In the genomic region with DNA sequence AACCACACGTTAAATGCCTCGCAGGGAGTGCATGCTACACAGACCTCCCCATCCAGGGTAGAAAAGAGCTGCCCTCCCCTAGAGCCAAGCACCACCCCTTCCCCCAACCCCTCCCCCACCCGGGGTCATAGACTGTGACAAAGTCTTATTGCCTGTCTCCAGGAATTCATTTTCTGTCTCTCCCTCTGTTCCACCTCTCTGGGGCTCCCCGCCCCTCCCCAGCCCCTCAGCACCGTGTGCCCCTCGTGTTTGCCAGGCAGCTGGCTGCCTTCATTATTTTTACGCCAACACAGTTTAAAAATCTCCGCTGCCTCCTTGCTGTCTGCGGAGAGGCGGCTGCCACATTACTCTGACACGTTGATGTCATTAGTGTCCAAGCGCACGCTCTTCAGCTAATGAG, we compare ENCODE assay signal across 13 mouse cellular contexts. TPM values are rescaled to one million over a fixed set of nuclear protein-coding genes. Genes with fewer than 3 reads are reported as not detected.
DNase-seq lines count a peak whose midpoint lies in the region; ATAC-seq and TF ChIP-seq lines count a peak whose summit lies in the region.
"Had no signal": no experiment of that assay in that cellular context is flagged by ENCODE, and none has a peak within 500 bp of the region (broad histone marks: within the 10 kb centered on the region; RNA-seq: fewer than 3 reads in every experiment).

No protein-coding gene starts in this region.

- no peak overlapping the region for H3K27ac ChIP-seq in heart, embryonic 11.5 days (ENCODE audit: low read depth, low read length)
- no peak overlapping the region for H3K27ac ChIP-seq in embryonic facial prominence, embryonic 12.5 days
- H3K27ac ChIP-seq in hindbrain, embryonic 14.5 days = peak overlapping the region; percentile 70
- H3K27ac ChIP-seq in midbrain, postnatal 0 days (ENCODE audit: low read depth, low read length) = no peak overlapping the region

- no peaks in the 10 kb centered on the region for H3K36me3 ChIP-seq in heart, embryonic 11.5 days (ENCODE audit: control insufficient read depth, insufficient read depth, low read length)
- no peaks in the 10 kb centered on the region for H3K36me3 ChIP-seq in embryonic facial prominence, embryonic 12.5 days
- H3K36me3 ChIP-seq in hindbrain, embryonic 14.5 days (replicated peaks; ENCODE audit: control insufficient read depth, insufficient read depth) = no peaks in the 10 kb centered on the region
- H3K36me3 ChIP-seq in midbrain, postnatal 0 days (ENCODE audit: insufficient read depth, low read length) = no peaks in the 10 kb centered on the region

- H3K27me3 ChIP-seq in heart, embryonic 11.5 days (ENCODE audit: control insufficient read depth, insufficient read depth, low read length) = peaks cover 35% of the 10 kb centered on the region
- peaks cover 43% of the 10 kb centered on the region for H3K27me3 ChIP-seq in embryonic facial prominence, embryonic 12.5 days
- peaks cover 13% of the 10 kb centered on the region for H3K27me3 ChIP-seq in hindbrain, embryonic 14.5 days (ENCODE audit: control insufficient read depth, insufficient read depth, low read length)
- H3K27me3 ChIP-seq in midbrain, postnatal 0 days (ENCODE audit: insufficient read depth, low read length) = peaks cover 6% of the 10 kb centered on the region; the same call in 1 of the 2 replicates

- 20% methylated on average over 13 of the region's 13 CpGs for WGBS in heart, embryonic 11.5 days (ENCODE audit: insufficient replicate concordance)
- 10% methylated on average over 13 of the region's 13 CpGs for WGBS in embryonic facial prominence, embryonic 12.5 days
- WGBS in hindbrain, embryonic 14.5 days = 4% methylated on average over 13 of the region's 13 CpGs
- WGBS in midbrain, postnatal 0 days = 10% methylated on average over 13 of the region's 13 CpGs

- intact Hi-C loops in heart, postnatal 25 days (cut with DNase I) = no loop called here
- intact Hi-C loops in left cerebral cortex, postnatal 25 days (cut with DNase I) = no loop called here

- no peak for TF ChIP-seq CTCF in midbrain, postnatal 0 days (IDR thresholded peaks at IDR 0.05)

- no peaks in the 10 kb centered on the region for H3K9me3 ChIP-seq in heart, embryonic 11.5 days (replicated peaks; ENCODE audit: control insufficient read depth, low read length)
- no peaks in the 10 kb centered on the region for H3K9me3 ChIP-seq in embryonic facial prominence, embryonic 12.5 days
- no peaks in the 10 kb centered on the region for H3K9me3 ChIP-seq in hindbrain, embryonic 14.5 days (ENCODE audit: control insufficient read depth, low read length)
- no peaks in the 10 kb centered on the region for H3K9me3 ChIP-seq in midbrain, postnatal 0 days (ENCODE audit: low read length)

- no peaks in the 10 kb centered on the region for H3K4me1 ChIP-seq in heart, embryonic 11.5 days (ENCODE audit: control insufficient read depth, insufficient read depth, low read length)
- H3K4me1 ChIP-seq in embryonic facial prominence, embryonic 12.5 days = peaks cover 10% of the 10 kb centered on the region; the same call in 1 of the 2 replicates
- peaks cover 17% of the 10 kb centered on the region for H3K4me1 ChIP-seq in hindbrain, embryonic 14.5 days (replicated peaks; ENCODE audit: control insufficient read depth, insufficient read depth, low read length)
- 0 out of 2 replicates have a peak, but pooled peaks cover 5% of the 10 kb centered on the region for H3K4me1 ChIP-seq in midbrain, postnatal 0 days (ENCODE audit: insufficient read depth, low read length)

- no peak for ATAC-seq in heart, embryonic 11.5 days (replicated peaks; ENCODE audit: insufficient number of reproducible peaks, low FRiP score, low TSS enrichment)
- ATAC-seq in embryonic facial prominence, embryonic 12.5 days (ENCODE audit: insufficient number of reproducible peaks, insufficient read depth, low FRiP score, low TSS enrichment) = no peak
- ATAC-seq in hindbrain, embryonic 14.5 days (ENCODE audit: low FRiP score) = peak; percentile 61
- ATAC-seq in midbrain, postnatal 0 days (ENCODE audit: low FRiP score) = no peak; the same call in 1 of the 2 replicates
- ATAC-seq in erythroid progenitor cell, adult 5-6 weeks (replicated peaks; ENCODE audit: low FRiP score, poor library complexity, severe bottlenecking) = no peak

- H3K9ac ChIP-seq in heart, embryonic 11.5 days (ENCODE audit: low read depth, low read length) = no peak overlapping the region
- H3K9ac ChIP-seq in embryonic facial prominence, embryonic 12.5 days = no peak overlapping the region
- H3K9ac ChIP-seq in hindbrain, embryonic 14.5 days = peak overlapping the region; percentile 21; the same call in 1 of the 2 replicates
- H3K9ac ChIP-seq in midbrain, postnatal 0 days (replicated peaks; ENCODE audit: low read length, poor library complexity, severe bottlenecking) = 0 out of 2 replicates have a peak overlapping the region, but pooled peaks have one; percentile 13

- H3K4me3 ChIP-seq in heart, embryonic 11.5 days (ENCODE audit: low read depth, low read length) = no peak overlapping the region
- H3K4me3 ChIP-seq in embryonic facial prominence, embryonic 12.5 days = no peak overlapping the region
- H3K4me3 ChIP-seq in hindbrain, embryonic 14.5 days (replicated peaks; ENCODE audit: low read length) = no peak overlapping the region
- no peak overlapping the region for H3K4me3 ChIP-seq in midbrain, postnatal 0 days (ENCODE audit: low read depth, low read length)

- no peak for DNase-seq in heart, postnatal 25 days (ENCODE audit: low spot score)
- peak; percentile 38 for DNase-seq in hindbrain, embryonic 14.5 days (ENCODE audit: low spot score)
- DNase-seq in midbrain, postnatal 0 days (ENCODE audit: low spot score) = peak; percentile 32
- no peak for DNase-seq in layer of hippocampus, postnatal 25 days (ENCODE audit: extremely low spot score in 1 of 2, low spot score in 1 of 2)
- no peak for DNase-seq in left cerebral cortex, postnatal 25 days (ENCODE audit: low spot score in 2 of 2)
- DNase-seq: adrenal gland, postnatal 14 days; heart, postnatal 10 days; lung, postnatal 4 days; thymus, postnatal 36 days had no signal

- peak overlapping the region; percentile 27; the same call in 1 of the 2 replicates for H3K4me2 ChIP-seq in heart, embryonic 11.5 days
- H3K4me2 ChIP-seq in embryonic facial prominence, embryonic 12.5 days (replicated peaks) = peak overlapping the region; percentile 28; the same call in 1 of the 2 replicates
- peak overlapping the region; percentile 30; the same call in 1 of the 2 replicates for H3K4me2 ChIP-seq in hindbrain, embryonic 14.5 days (replicated peaks)
- peak overlapping the region; percentile 6; the same call in 1 of the 2 replicates for H3K4me2 ChIP-seq in midbrain, postnatal 0 days (ENCODE audit: low read depth, low read length, poor library complexity, severe bottlenecking)

RNA-seq across cellular contexts. Expression of a gene that starts 31.1 kb away (rescaled TPM):
- polyA plus RNA-seq in heart, embryonic 11.5 days (2014; fragmentation: Nextera tagmentation; extraction: Ambion mirVana) = 0.17 and 0.39 TPM in 2 replicates
- total RNA-seq in heart, postnatal 25 days (2021) = under 1 TPM in 1 of 2 experiments, not detected in 1; 0.22 TPM
- polyA plus RNA-seq in embryonic facial prominence, embryonic 12.5 days (2016; fragmentation: Nextera tagmentation; extraction: Ambion mirVana) = 2.2 and 3.1 TPM in 2 replicates
- 40.6 and 41.6 TPM in 2 replicates for polyA plus RNA-seq in hindbrain, embryonic 14.5 days (2014; fragmentation: Nextera tagmentation; extraction: Ambion mirVana)
- 9.9 and 10.8 TPM in 2 replicates for total RNA-seq in midbrain, postnatal 0 days (2014; rRNA removed)
- polyA plus RNA-seq in midbrain, postnatal 0 days (2015; fragmentation: Nextera tagmentation; extraction: Ambion mirVana) = 15.2 and 22.8 TPM in 2 replicates
- under 1 TPM in 1 of 2 experiments, not detected in 1; 0.44 TPM for total RNA-seq in layer of hippocampus, postnatal 25 days (2021)
- under 1 TPM in 1 of 2 experiments, not detected in 1; 0.44 TPM for total RNA-seq in left cerebral cortex, postnatal 25 days (2021)
- total RNA-seq in erythroid progenitor cell, adult 5-6 weeks (2015; ENCODE audit: low replicate concordance) = not detected in 2 replicates
- total RNA-seq in erythroid progenitor cell, adult 5-6 weeks (2017; ENCODE audit: low replicate concordance) = not detected in 2 replicates
- total RNA-seq: adrenal gland, postnatal 14 days; heart, postnatal 10 days had no signal

RNA-seq across cellular contexts. Expression of a gene that starts 52.4 kb away (rescaled TPM):
- 0.26 and 0.52 TPM in 2 replicates for polyA plus RNA-seq in heart, embryonic 11.5 days (2014; fragmentation: Nextera tagmentation; extraction: Ambion mirVana)
- 10 to 100 TPM; 16.9 to 18.1 TPM for total RNA-seq in heart, postnatal 25 days (2021)
- polyA plus RNA-seq in embryonic facial prominence, embryonic 12.5 days (2016; fragmentation: Nextera tagmentation; extraction: Ambion mirVana) = 0.09 TPM in 1 of 2 replicates, not detected in the other
- polyA plus RNA-seq in hindbrain, embryonic 14.5 days (2014; fragmentation: Nextera tagmentation; extraction: Ambion mirVana) = 0.30 and 0.66 TPM in 2 replicates
- 0.61 and 1.6 TPM in 2 replicates for total RNA-seq in midbrain, postnatal 0 days (2014; rRNA removed)
- polyA plus RNA-seq in midbrain, postnatal 0 days (2015; fragmentation: Nextera tagmentation; extraction: Ambion mirVana) = 0.28 and 0.39 TPM in 2 replicates
- total RNA-seq in layer of hippocampus, postnatal 25 days (2021) = 1 to 10 TPM; 2.7 to 3.2 TPM
- 1 to 10 TPM; 1.5 to 1.6 TPM for total RNA-seq in left cerebral cortex, postnatal 25 days (2021)
- not detected in 2 replicates for total RNA-seq in erythroid progenitor cell, adult 5-6 weeks (2015; ENCODE audit: low replicate concordance)
- total RNA-seq in erythroid progenitor cell, adult 5-6 weeks (2017; ENCODE audit: low replicate concordance) = not detected in 2 replicates
- total RNA-seq: adrenal gland, postnatal 14 days; common myeloid progenitor, adult 5-6 weeks had no signal

Comparison
In these comparisons a context has a peak if more than half of its experiments do, and no peak if none do; other contexts are left out.
1. H3K9ac ChIP-seq: peak in hindbrain, embryonic 14.5 days (single experiment) and midbrain, postnatal 0 days (single experiment); none in heart, embryonic 11.5 days (single experiment) and embryonic facial prominence, embryonic 12.5 days (single experiment).
2. DNase-seq: peak in hindbrain, embryonic 14.5 days (single experiment) and midbrain, postnatal 0 days (single experiment); none in heart, postnatal 25 days (single experiment), layer of hippocampus, postnatal 25 days (0 of 2) and left cerebral cortex, postnatal 25 days (0 of 2).
3. Peak in every context shown above with its lines, with median percentiles within 50 percentile points of each other: H3K4me2 ChIP-seq.